Mouse (Mus musculus) C2C12 (cell line): ENCODE results near the gene Vmn2r92. TPM values are rescaled to one million over a fixed set of nuclear protein-coding genes. Genes with fewer than 3 reads are reported as not detected.
"Not testable (repeated sequence)": the region's sequence is repeated elsewhere in the genome, so short reads cannot be mapped to it uniquely, and the experiment has no call there.

Experiments
- H3K27me3 ChIP-seq: one replicate; pipeline ENCODE4 v1.6.1; 2011; ENCODE audit not compliant: control insufficient read depth, insufficient read depth, insufficient read length
- H3K36me3 ChIP-seq: one replicate; pipeline ENCODE4 v1.6.1; 2011; ENCODE audit not compliant: control insufficient read depth, insufficient read depth
- H3K4me3 ChIP-seq: one replicate; pipeline ENCODE4 v1.5.1; 2011; ENCODE audit warnings: mild to moderate bottlenecking, control low read depth; ENCODE audit not compliant: poor library complexity, insufficient read depth, severe bottlenecking
- H3K79me2 ChIP-seq: one replicate; pipeline ENCODE4 v1.6.1; 2011; ENCODE audit not compliant: control insufficient read depth, insufficient read depth
- H3K79me3 ChIP-seq: one replicate; pipeline ENCODE4 v1.6.1; 2011; ENCODE audit warnings: low read depth, control low read depth
- H3ac ChIP-seq: one replicate; pipeline ENCODE3; 2011; ENCODE audit warnings: low read depth; ENCODE audit not compliant: control insufficient read depth, insufficient read length
- CEBPB ChIP-seq: IDR thresholded peaks from one replicate; pipeline ENCODE4 v1.6.1; 2011; ENCODE audit warnings: low read depth, mild to moderate bottlenecking, control low read depth, moderate library complexity
- CTCF ChIP-seq: IDR thresholded peaks from one replicate; pipeline ENCODE4 v1.5.1; 2011; ENCODE audit not compliant: control insufficient read depth, insufficient read depth, insufficient read length
- FOSL1 ChIP-seq: IDR thresholded peaks from one replicate; pipeline ENCODE4 v1.8.0; 2011; ENCODE audit warnings: mild to moderate bottlenecking, low read length; ENCODE audit not compliant: poor library complexity, insufficient read depth, severe bottlenecking
- MAX ChIP-seq: IDR thresholded peaks from one replicate; pipeline ENCODE4 v1.6.1; 2011; ENCODE audit warnings: mild to moderate bottlenecking, control low read depth
- MYOD1 ChIP-seq: IDR thresholded peaks from one replicate; pipeline ENCODE4 v1.6.1; 2011; ENCODE audit warnings: low read depth; ENCODE audit not compliant: control insufficient read depth, insufficient read length
- MYOG ChIP-seq: IDR thresholded peaks from one replicate; pipeline ENCODE4 v1.6.1; 2011; ENCODE audit not compliant: control insufficient read depth, insufficient read length; ENCODE audit errors: extremely low read depth
- USF1 ChIP-seq: IDR thresholded peaks from one replicate; pipeline ENCODE4 v1.6.1; 2011; ENCODE audit warnings: low read depth, mild to moderate bottlenecking, control low read depth, moderate library complexity
- long read RNA-seq, 2 experiments: library from polyadenylated mRNA; unstranded; transcript quantifications; one replicate each; pipeline ENCODE4 v2.0.0; 2019 to 2020
- polyA plus RNA-seq: library from polyadenylated mRNA; unstranded; fragments of >200 nt; fragmentation: generic; extraction: Trizol; gene quantifications from one replicate; pipeline ENCODE4 v1.2.1, GENCODE M21; 2012; ENCODE audit warnings: missing spikeins

The Vmn2r92 gene
- not detected for polyA plus RNA-seq
- long read RNA-seq, experiment 1, result 0 reads
- long read RNA-seq, experiment 2, result 0 reads

DNA sequence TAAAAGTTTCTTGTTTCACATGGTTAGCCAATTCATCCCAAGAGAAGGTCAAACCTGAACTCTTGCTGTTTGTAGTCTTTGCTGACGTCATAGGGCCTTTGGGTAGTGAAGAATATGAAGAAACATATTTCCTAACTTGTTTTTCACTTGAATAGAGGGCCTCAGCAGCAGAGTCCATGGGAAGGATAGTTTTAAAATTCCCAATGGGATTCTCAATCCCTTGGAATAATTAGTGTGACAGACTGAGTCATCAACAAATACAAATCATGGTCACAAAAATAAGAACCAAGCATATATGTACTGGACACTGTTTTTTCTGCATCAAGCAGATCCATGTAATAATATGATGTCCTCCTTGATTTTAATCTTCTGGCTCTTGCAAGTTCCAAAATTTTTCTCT, at the start of gene Vmn2r92:
Gene Vmn2r92, plus strand, starts transcription at position 301 of the 400 bp plus-strand sequence.
- not testable (repeated sequence) for H3K36me3 ChIP-seq, H3K4me3 ChIP-seq, H3K27me3 ChIP-seq, H3K79me2 ChIP-seq, H3ac ChIP-seq, H3K79me3 ChIP-seq

DNA sequence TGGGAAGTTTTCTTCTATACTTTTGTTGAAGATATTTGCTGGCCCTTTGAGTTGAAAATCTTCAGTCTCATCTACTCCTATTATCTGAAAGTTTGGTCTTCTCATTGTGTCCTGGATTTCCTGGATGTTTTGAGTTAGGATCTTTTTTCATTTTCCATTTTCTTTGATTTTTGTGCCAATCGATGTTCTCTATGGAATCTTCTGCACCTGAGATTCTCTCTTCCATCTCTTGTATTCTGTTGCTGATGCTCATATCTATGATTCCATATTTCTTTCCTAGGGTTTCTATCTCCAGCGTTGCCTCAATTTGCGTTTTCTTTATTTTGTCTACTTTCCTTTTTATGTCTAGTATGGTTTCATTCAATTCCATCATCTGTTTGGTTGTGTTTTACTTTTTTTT, 49.4 kb upstream of the Vmn2r92 start:
- not testable (repeated sequence) for H3K4me3 ChIP-seq, H3K79me2 ChIP-seq, H3K27me3 ChIP-seq, H3K79me3 ChIP-seq, H3ac ChIP-seq, H3K36me3 ChIP-seq

DNA sequence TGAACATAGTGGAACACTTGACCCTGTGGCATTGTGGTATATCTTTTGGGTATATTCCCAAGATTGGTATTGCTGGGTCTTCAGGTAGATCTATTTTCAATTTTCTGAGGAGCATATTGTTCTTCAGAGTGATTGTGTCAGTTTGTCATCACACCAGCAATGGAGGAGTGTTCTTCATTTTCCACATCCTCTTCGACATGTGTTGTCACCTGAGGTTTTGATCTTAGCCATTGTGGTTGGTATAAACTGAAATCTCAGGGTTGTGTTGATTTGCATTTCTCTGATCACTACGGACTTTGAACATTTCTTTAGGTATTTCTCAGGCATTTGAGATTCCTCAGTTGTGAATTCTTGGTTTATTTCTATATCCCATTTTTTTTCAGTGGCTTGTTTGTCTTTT, 9.5 kb downstream of the Vmn2r92 start:
- H3K36me3 ChIP-seq, H3K4me3 ChIP-seq, H3ac ChIP-seq, H3K79me2 ChIP-seq, H3K27me3 ChIP-seq, H3K79me3 ChIP-seq: not testable (repeated sequence)

DNA sequence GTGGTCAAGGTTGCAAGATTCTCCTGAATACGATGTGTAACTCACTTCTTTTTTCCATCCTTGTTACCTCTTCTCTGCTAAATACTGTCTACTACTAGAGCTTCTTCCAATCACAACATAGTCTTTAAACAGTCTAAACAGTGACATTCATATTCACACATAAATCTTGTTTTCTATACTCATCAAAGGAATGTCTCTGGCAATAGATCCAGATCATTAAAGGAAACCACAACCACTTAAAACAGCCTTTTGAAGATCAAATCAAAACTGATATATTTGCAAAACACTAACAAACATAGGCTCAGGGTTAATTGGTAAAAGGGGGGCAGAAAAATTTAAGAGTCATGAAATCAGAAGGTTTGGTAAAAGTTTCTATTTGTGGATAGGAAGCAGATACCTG, 38.0 kb downstream of the Vmn2r92 start:
- Histone ChIP-seq H3K36me3 (no peaks in the 10 kb centered on the region), H3K4me3 (no peak overlapping the region), H3ac (no peak overlapping the region), H3K79me3 (no peaks in the 10 kb centered on the region), H3K27me3 (no peaks in the 10 kb centered on the region), H3K79me2 (no peaks in the 10 kb centered on the region)
- TF ChIP-seq USF1, result no peak
- TF ChIP-seq MYOD1, result no peak
- no peak for TF ChIP-seq FOSL1
- no peak for TF ChIP-seq CTCF
- TF ChIP-seq CEBPB, result no peak
- TF ChIP-seq MYOG, result no peak
- no peak for TF ChIP-seq MAX

DNA sequence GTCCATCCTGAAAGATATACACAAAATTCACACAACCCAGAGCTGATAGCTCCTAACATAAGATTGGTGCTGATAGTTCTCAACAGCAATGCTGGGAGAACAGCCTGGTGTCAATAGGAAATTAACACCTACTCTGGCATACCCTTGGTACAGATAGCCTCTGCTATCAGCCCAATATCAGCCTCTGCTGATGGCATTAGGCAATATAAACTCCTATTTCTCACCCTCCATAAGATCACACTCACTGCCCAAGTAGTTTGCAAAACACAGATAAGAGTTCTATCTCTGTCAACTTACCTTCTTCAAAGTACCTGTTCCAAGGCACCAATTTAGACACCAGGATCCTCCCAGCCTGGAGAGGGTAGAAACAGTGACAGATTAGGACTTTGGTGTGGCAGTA, 69.6 kb downstream of the Vmn2r92 start:
- TF ChIP-seq CEBPB (no peak), MYOG (no peak), MYOD1 (no peak), CTCF (no peak)
- no peak overlapping the region for H3K4me3 ChIP-seq
- H3K79me3 ChIP-seq, result no peaks in the 10 kb centered on the region
- H3ac ChIP-seq, result no peak overlapping the region
- H3K36me3 ChIP-seq, result no peaks in the 10 kb centered on the region
- no peaks in the 10 kb centered on the region for H3K79me2 ChIP-seq
- no peaks in the 10 kb centered on the region for H3K27me3 ChIP-seq

DNA sequence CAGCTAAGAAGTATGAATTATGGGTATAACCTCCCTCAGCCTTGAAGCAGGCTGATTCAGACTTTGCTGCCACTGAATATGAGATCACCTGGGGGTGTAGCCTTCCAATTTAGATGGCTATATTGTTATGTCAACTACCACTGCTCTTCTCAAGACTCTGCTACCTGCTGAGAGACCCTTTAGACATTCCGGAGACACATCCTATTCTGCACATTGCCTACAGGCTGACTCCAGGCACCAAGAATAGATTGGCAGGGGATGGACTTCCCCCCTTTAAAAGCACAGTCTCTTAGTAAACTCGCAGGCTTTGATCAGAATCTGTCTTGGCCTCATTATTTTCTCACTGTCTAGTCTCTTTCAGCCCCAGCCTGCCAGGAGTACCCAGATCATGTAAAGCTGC, 80.3 kb downstream of the Vmn2r92 start:
- TF ChIP-seq MYOG (no peak), USF1 (no peak), MAX (no peak), MYOD1 (no peak), CEBPB (no peak), CTCF (no peak), FOSL1 (no peak)
- Histone ChIP-seq H3K27me3 (no peaks in the 10 kb centered on the region), H3K79me3 (no peaks in the 10 kb centered on the region), H3ac (no peak overlapping the region), H3K79me2 (no peaks in the 10 kb centered on the region), H3K36me3 (no peaks in the 10 kb centered on the region), H3K4me3 (no peak overlapping the region)

DNA sequence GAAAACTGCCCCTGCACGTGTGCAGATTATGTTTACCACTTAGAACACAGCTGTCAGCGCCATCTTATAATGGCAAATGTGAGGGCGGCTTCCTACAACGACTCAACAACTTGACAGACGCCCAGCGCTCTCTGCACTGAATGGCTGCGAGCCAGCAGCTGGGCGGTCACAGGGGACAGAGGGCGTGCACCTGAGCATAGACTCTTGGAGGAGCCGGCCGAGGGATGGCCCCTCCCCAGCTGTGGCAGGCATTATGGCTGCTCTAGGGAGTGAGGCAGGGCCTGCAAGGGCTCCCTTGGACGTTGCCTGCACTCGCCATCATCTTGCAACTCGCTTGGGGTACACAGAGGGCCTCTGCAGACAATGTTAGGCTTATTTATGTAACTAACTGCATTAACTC, 85.2 kb downstream of the Vmn2r92 start:
- Histone ChIP-seq H3K27me3 (no peaks in the 10 kb centered on the region), H3ac (no peak overlapping the region), H3K36me3 (no peaks in the 10 kb centered on the region), H3K79me3 (no peaks in the 10 kb centered on the region), H3K79me2 (no peaks in the 10 kb centered on the region), H3K4me3 (no peak overlapping the region)
- TF ChIP-seq CTCF (no peak), MAX (no peak), MYOD1 (no peak), CEBPB (no peak), MYOG (no peak), USF1 (no peak), FOSL1 (no peak)

Other genes with a start within 250 kb of the Vmn2r92 start
- gene Fpr-rs4, start 130.2 kb upstream of the Vmn2r92 start, polyA plus RNA-seq, result not detected
- not detected for gene Vmn2r124, start 102.5 kb upstream of the Vmn2r92 start, polyA plus RNA-seq
- gene Vmn2r91, start 66.9 kb upstream of the Vmn2r92 start, polyA plus RNA-seq, result not detected
- not detected for gene Vmn2r94, start 125.9 kb downstream of the Vmn2r92 start, polyA plus RNA-seq
- not detected for gene Vmn2r93, start 146.2 kb downstream of the Vmn2r92 start, polyA plus RNA-seq